Mouse (Mus musculus) CH12.LX (cell line): ENCODE measurements around the gene Zglp1. TPM values are rescaled to one million over a fixed set of nuclear protein-coding genes. Genes with fewer than 3 reads are reported as not detected.

Experiments used
- DNase-seq: peaks from one replicate; pipeline ENCODE4 v3.0.0-alpha.2; 2013; ENCODE audit errors: extremely low read depth
- H3K27ac ChIP-seq: 2 replicates; pipeline ENCODE4 v1.5.1; 2012; ENCODE audit warnings: low read depth, mild to moderate bottlenecking, control low read depth, moderate library complexity; ENCODE audit not compliant: insufficient read depth
- H3K27me3 ChIP-seq: replicated peaks from 2 replicates; pipeline ENCODE3; 2012; ENCODE audit warnings: inconsistent platforms
- H3K36me3 ChIP-seq, 2 experiments: replicated peaks in 1 of 2; 2 replicates each; pipeline versions ENCODE3 to v1.6.1; 2012; ENCODE audit warnings: inconsistent platforms in 1 of 2, low read length in 1 of 2, mild to moderate bottlenecking in 1 of 2, mixed read lengths in 1 of 2, moderate library complexity in 1 of 2; ENCODE audit not compliant: control insufficient read depth in 1 of 2, insufficient read depth in 1 of 2
- H3K4me1 ChIP-seq, 2 experiments: 2 replicates each; pipeline ENCODE4 v1.6.1; 2012; ENCODE audit warnings: inconsistent platforms in 1 of 2, moderate library complexity in 1 of 2; ENCODE audit not compliant: insufficient read depth in 2 of 2, control insufficient read depth in 1 of 2
- H3K4me2 ChIP-seq: 2 replicates; pipeline ENCODE4 v1.6.1; 2012; ENCODE audit warnings: low read depth, mild to moderate bottlenecking, control low read depth; ENCODE audit not compliant: poor library complexity, insufficient read depth, severe bottlenecking
- H3K4me3 ChIP-seq, 3 experiments: fragments of 150-350 bp in 1 of 3; sonication (generic) in 1 of 3; replicated peaks in 1 of 3; 2 replicates each; pipeline versions ENCODE3 to v1.5.1; 2011 to 2012; ENCODE audit warnings: low read depth in 2 of 3, low read length in 2 of 3, mild to moderate bottlenecking in 2 of 3, moderate library complexity in 2 of 3, control low read depth in 1 of 3, improper control_type of control experiment in 1 of 3, inconsistent platforms in 1 of 3, mixed read lengths in 1 of 3; ENCODE audit not compliant: poor library complexity in 1 of 3
- H3K79me2 ChIP-seq: replicated peaks from 2 replicates; pipeline ENCODE4 v1.6.1; 2012; ENCODE audit warnings: mild to moderate bottlenecking, moderate library complexity; ENCODE audit not compliant: control insufficient read depth, poor library complexity, insufficient read depth, severe bottlenecking; ENCODE audit errors: extremely low read depth
- H3K9ac ChIP-seq: 2 replicates; pipeline ENCODE4 v1.6.1; 2012; ENCODE audit warnings: low read depth, mild to moderate bottlenecking, control low read depth, moderate library complexity; ENCODE audit not compliant: insufficient read depth
- H3K9me3 ChIP-seq: replicated peaks from 2 replicates; pipeline ENCODE3; 2012; ENCODE audit warnings: low read length, inconsistent platforms, mixed read lengths
- BHLHE40 ChIP-seq: IDR thresholded peaks from 2 replicates; pipeline ENCODE4 v1.6.1; 2011; ENCODE audit warnings: mild to moderate bottlenecking, low read depth, low read length, improper control_type of control experiment
- ELF1 ChIP-seq: IDR thresholded peaks from 2 replicates; pipeline ENCODE4 v1.6.1; 2014; ENCODE audit warnings: low read depth, mild to moderate bottlenecking, inconsistent platforms, low read length, improper control_type of control experiment
- JUND ChIP-seq: conservative IDR thresholded peaks from 2 replicates; pipeline ENCODE4 v1.6.1; 2011; ENCODE audit warnings: low read depth, low read length, improper control_type of control experiment
- KAT2A ChIP-seq: IDR thresholded peaks from 2 replicates; pipeline ENCODE4 v1.6.1; 2012; ENCODE audit warnings: low read length, improper control_type of control experiment, inconsistent platforms; ENCODE audit not compliant: insufficient replicate concordance
- MAFK ChIP-seq: IDR thresholded peaks from 2 replicates; pipeline ENCODE4 v1.6.1; 2011; ENCODE audit warnings: low read length, improper control_type of control experiment; ENCODE audit not compliant: insufficient replicate concordance
- MAX ChIP-seq: IDR thresholded peaks from 2 replicates; pipeline ENCODE4 v1.6.1; 2011; ENCODE audit warnings: low read length, improper control_type of control experiment
- NELFE ChIP-seq: IDR thresholded peaks from 2 replicates; pipeline ENCODE4 v1.6.1; 2011; ENCODE audit warnings: low read depth, low read length, improper control_type of control experiment
- NRF1 ChIP-seq: IDR thresholded peaks from 2 replicates; pipeline ENCODE4 v1.6.1; 2014; ENCODE audit warnings: low read depth, mild to moderate bottlenecking, inconsistent platforms, low read length, improper control_type of control experiment, moderate library complexity
- RCOR1 ChIP-seq: conservative IDR thresholded peaks from 2 replicates; pipeline ENCODE4 v1.6.1; 2012; ENCODE audit warnings: low read depth, mild to moderate bottlenecking, inconsistent platforms, low read length, improper control_type of control experiment
- SMC3 ChIP-seq: IDR thresholded peaks from 2 replicates; pipeline ENCODE4 v1.6.1; 2011; ENCODE audit warnings: low read depth, low read length, improper control_type of control experiment
- TBP ChIP-seq: conservative IDR thresholded peaks from 2 replicates; pipeline ENCODE4 v1.6.1; 2011; ENCODE audit warnings: low read depth, low read length, improper control_type of control experiment
- ZC3H11A ChIP-seq: IDR thresholded peaks from 2 replicates; pipeline ENCODE4 v1.6.1; 2012; ENCODE audit warnings: low read depth, mild to moderate bottlenecking, inconsistent platforms, low read length, improper control_type of control experiment
- ZMIZ1 ChIP-seq: IDR thresholded peaks from 2 replicates; pipeline ENCODE4 v1.6.1; 2012; ENCODE audit warnings: low read depth, mild to moderate bottlenecking, inconsistent platforms, low read length, improper control_type of control experiment
- dilution Hi-C: fragments of 300-500 bp; cut with MboI; formaldehyde crosslinking; loops from 2 replicates; pipeline ENCODE4 v1.14.3; 2020; ENCODE audit warnings: low sequenced_read_pairs; ENCODE audit not compliant: extremely low pct_unique_long_range_greater_than_20kb, extremely low pct_ligation_motif_present
- in situ Hi-C: fragments of 300-500 bp; cut with MboI; formaldehyde crosslinking; loops from 3 replicates; pipeline ENCODE4 v1.14.3; 2019; ENCODE audit warnings: low sequenced_read_pairs, low pct_ligation_motif_present, low pct_unique_long_range_greater_than_20kb, mixed read lengths
- polyA plus RNA-seq: library from polyadenylated mRNA; unstranded; fragments of >175 nt; gene quantifications from 2 replicates; pipeline ENCODE4 v1.2.1, GENCODE M21; 2012; ENCODE audit warnings: low read depth; ENCODE audit not compliant: insufficient read length
- total RNA-seq, 2 experiments: library from RNA; depleted of rRNA; stranded (reverse); fragments of 300-350 nt in 1 of 2; fragments of >200 nt in 1 of 2; gene quantifications; 2 replicates each; pipeline ENCODE4 v1.2.3; 2012 to 2014

Gene Zglp1
- total and polyA plus RNA-seq, 3 experiments, result 0.87 to 1.3 TPM; not detected in 1

DNA sequence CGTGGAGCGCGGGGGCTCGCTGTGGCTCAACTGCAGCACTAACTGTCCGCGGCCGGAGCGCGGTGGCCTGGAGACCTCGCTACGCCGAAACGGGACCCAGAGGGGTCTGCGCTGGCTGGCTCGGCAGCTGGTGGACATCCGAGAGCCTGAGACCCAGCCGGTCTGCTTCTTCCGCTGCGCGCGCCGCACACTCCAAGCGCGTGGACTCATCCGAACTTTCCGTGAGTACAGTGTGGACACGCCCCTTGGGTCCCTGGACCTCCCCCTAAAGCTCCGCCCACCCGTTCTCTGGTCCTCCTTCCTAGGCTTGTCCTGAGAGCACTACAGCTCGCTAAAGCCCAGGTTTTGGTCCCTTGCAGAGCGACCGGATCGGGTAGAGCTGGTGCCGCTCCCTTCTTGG is 33.8 kb downstream of the Zglp1 start (continued):
- peak; percentile 71 for TF ChIP-seq TBP

DNA sequence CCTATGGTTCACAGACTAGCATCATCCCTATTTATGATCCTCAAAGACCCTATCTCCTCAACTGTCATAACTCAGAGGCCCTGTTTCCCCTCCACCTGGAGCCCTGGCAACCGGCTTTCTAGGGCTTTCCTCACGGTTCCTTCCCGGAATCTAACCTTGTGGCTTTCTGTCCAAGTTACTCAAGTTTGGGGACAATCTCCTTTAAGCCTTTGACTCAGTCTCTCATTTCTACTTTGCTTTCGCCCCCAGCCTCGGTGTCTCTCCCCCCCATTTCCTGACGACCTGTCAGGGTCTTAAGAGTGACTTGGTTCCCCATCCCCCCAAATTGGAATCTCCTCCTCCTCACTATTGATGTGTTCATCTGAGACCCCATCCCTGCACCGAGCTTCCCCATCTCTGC is 34.4 kb downstream of the Zglp1 start:
- H3K79me2 ChIP-seq, result no peaks in the 10 kb centered on the region
- H3K4me1 ChIP-seq, result peaks cover 12 to 50% of the 10 kb centered on the region in 2 experiments
- peak overlapping the region; percentile 31; the same call in 1 of the 2 replicates for H3K9ac ChIP-seq
- H3K36me3 ChIP-seq, result peaks cover 34 to 42% of the 10 kb centered on the region in 2 experiments
- no peak overlapping the region for H3K27ac ChIP-seq
- H3K4me3 ChIP-seq, result peak overlapping the region; percentile 67 to 76 (median 74)
- H3K9me3 ChIP-seq, result no peaks in the 10 kb centered on the region
- peak overlapping the region; percentile 74 for H3K4me2 ChIP-seq
- DNase-seq, result no peak
- no peaks in the 10 kb centered on the region for H3K27me3 ChIP-seq
- in situ Hi-C loops (loop anchor here (5.0 kb wide), 1 partner anchor 95 kb away; no protein-coding TSS in a partner anchor), dilution Hi-C loops (no loop called here)
- TF ChIP-seq NRF1 (no peak), BHLHE40 (0 out of 2 replicates have a peak, but pooled peaks have one; percentile 5), MAX (peak; percentile 5; the same call in 1 of the 2 replicates), ZC3H11A (no peak), JUND (no peak), SMC3 (no peak), MAFK (no peak), ELF1 (0 out of 2 replicates have a peak, but pooled peaks have one; percentile 1)

DNA sequence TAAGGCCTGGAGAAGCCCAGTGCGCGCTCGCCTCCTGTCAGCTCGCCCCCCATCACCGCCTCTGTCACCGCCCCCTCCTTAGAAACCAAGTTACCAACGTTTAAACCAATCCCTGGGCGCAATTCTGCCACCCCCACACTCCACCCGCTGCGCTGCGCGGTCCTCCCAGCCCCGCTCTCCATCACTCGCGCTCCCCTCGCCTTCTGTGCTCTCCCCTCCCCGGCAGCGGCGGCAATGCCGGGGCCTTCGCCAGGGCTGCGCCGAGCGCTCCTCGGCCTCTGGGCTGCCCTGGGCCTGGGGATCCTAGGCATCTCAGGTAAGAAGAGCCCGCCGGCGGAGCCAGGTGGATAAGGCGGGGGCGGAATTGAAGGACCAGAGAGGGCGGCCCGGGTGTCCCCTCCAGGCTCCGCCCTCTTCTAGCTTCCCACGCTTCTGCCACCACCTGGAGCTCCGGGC is 35.0 kb downstream of the Zglp1 start, which contains the start of gene Icam5:
TSS of gene Icam5 (plus strand) at position 178 of the 456 bp plus-strand sequence.
- Histone ChIP-seq H3K9ac (peak within 1 kb of the TSS; percentile 46), H3K4me2 (peak within 1 kb of the TSS; percentile 74), H3K79me2 (no peaks in the 10 kb centered on the region), H3K36me3 (peaks cover 36 to 42% of the 10 kb centered on the region in 2 experiments), H3K4me1 (peaks cover 14 to 52% of the 10 kb centered on the region in 2 experiments), H3K27me3 (no peaks in the 10 kb centered on the region), H3K27ac (peak within 1 kb of the TSS; percentile 92), H3K4me3 (peak within 1 kb of the TSS; percentile 67 to 76 (median 74)), H3K9me3 (no peaks in the 10 kb centered on the region)
- in situ Hi-C loops, result loop anchor here (5.0 kb wide), 1 partner anchor 95 kb away; no protein-coding TSS in a partner anchor
- TF ChIP-seq MAX (no peak), RCOR1 (0 out of 2 replicates have a peak, but pooled peaks have one; percentile 21), ELF1 (0 out of 2 replicates have a peak, but pooled peaks have one; percentile 4), ZMIZ1 (no peak), KAT2A (no peak), NELFE (0 out of 2 replicates have a peak, but pooled peaks have one; percentile 17)
- no peak for DNase-seq
- dilution Hi-C loops, result no loop called here
